Mouse (Mus musculus): ENCODE measurements around the gene Fut4. TPM values are rescaled to one million over a fixed set of nuclear protein-coding genes. Genes with fewer than 3 reads are reported as not detected.
"Not testable (repeated sequence)": the region's sequence is repeated elsewhere in the genome, so short reads cannot be mapped to it uniquely, and the experiment has no call there.

Fut4 gene
- polyA plus RNA-seq, 1 experiment from 2014 or later: 0.62 TPM

GRCm38 (mm10) chr9:14720384-14720783, 31.8 kb downstream of the Fut4 start:
- Histone ChIP-seq H3K36me3 (ENCODE audit: poor library complexity, severe bottlenecking) (no peaks in the 10 kb centered on the region), H3K9me3 (replicated peaks) (no peaks in the 10 kb centered on the region), H3K27ac (no peak overlapping the region), H3K27me3 (no peaks in the 10 kb centered on the region), H3K4me1 (no peaks in the 10 kb centered on the region), H3K4me2 (no peak overlapping the region), H3K4me3 (no peak overlapping the region), H3K9ac (no peak overlapping the region)
- ATAC-seq: no peak
- WGBS: 28% methylated on average over 2 of the region's 2 CpGs

GRCm38 (mm10) chr9:14718332-14718691, 33.9 kb downstream of the Fut4 start:
- Histone ChIP-seq H3K27ac (no peak overlapping the region), H3K9ac (no peak overlapping the region), H3K4me3 (no peak overlapping the region), H3K4me1 (no peaks in the 10 kb centered on the region), H3K36me3 (ENCODE audit: poor library complexity, severe bottlenecking) (no peaks in the 10 kb centered on the region), H3K4me2 (no peak overlapping the region), H3K27me3 (no peaks in the 10 kb centered on the region), H3K9me3 (replicated peaks) (no peaks in the 10 kb centered on the region)
- ATAC-seq: no peak

- Histone ChIP-seq H3K27ac (no peak overlapping the region), H3K27me3 (no peaks in the 10 kb centered on the region), H3K9me3 (replicated peaks) (no peaks in the 10 kb centered on the region), H3K9ac (no peak overlapping the region), H3K4me1 (no peaks in the 10 kb centered on the region), H3K36me3 (ENCODE audit: poor library complexity, severe bottlenecking) (no peaks in the 10 kb centered on the region), H3K4me3 (no peak overlapping the region), H3K4me2 (no peak overlapping the region)
- ATAC-seq: no peak
- 57% methylated on average over 14 of the region's 14 CpGs for WGBS
Observed at GRCm38 (mm10) chr9:14717689-14718331, 34.4 kb downstream of the Fut4 start.

- WGBS: 86% methylated on average over 14 of the region's 15 CpGs
Observed at GRCm38 (mm10) chr9:14715258-14715657, 36.9 kb downstream of the Fut4 start.

GRCm38 (mm10) chr9:14710910-14711309, 41.3 kb downstream of the Fut4 start:
- H3K9me3 ChIP-seq (replicated peaks): no peaks in the 10 kb centered on the region
- 84% methylated on average over 3 of the region's 3 CpGs for WGBS
- no peaks in the 10 kb centered on the region for H3K36me3 ChIP-seq (ENCODE audit: poor library complexity, severe bottlenecking)
- no peak overlapping the region for H3K4me3 ChIP-seq
- ATAC-seq: no peak
- no peak overlapping the region for H3K4me2 ChIP-seq
- H3K27ac ChIP-seq: no peak overlapping the region
- no peaks in the 10 kb centered on the region for H3K4me1 ChIP-seq
- no peak overlapping the region for H3K9ac ChIP-seq
- no peaks in the 10 kb centered on the region for H3K27me3 ChIP-seq

More at GRCm38 (mm10) chr9:14715258-14715657, 36.9 kb downstream of the Fut4 start:
- no peak overlapping the region for H3K9ac ChIP-seq
- H3K4me2 ChIP-seq: no peak overlapping the region
- H3K4me1 ChIP-seq: no peaks in the 10 kb centered on the region
- H3K9me3 ChIP-seq (replicated peaks): no peaks in the 10 kb centered on the region
- no peak overlapping the region for H3K4me3 ChIP-seq
- no peaks in the 10 kb centered on the region for H3K36me3 ChIP-seq (ENCODE audit: poor library complexity, severe bottlenecking)
- no peaks in the 10 kb centered on the region for H3K27me3 ChIP-seq
- H3K27ac ChIP-seq: no peak overlapping the region
- ATAC-seq: no peak

- H3K9me3 ChIP-seq (replicated peaks): no peaks in the 10 kb centered on the region
- H3K27me3 ChIP-seq: no peaks in the 10 kb centered on the region
- no peaks in the 10 kb centered on the region for H3K36me3 ChIP-seq (ENCODE audit: poor library complexity, severe bottlenecking)
- no peak; the same call in 1 of the 2 replicates for ATAC-seq
- H3K4me2 ChIP-seq: no peak overlapping the region
- WGBS: 71% methylated on average over 13 of the region's 13 CpGs
- H3K9ac ChIP-seq: no peak overlapping the region
- H3K4me1 ChIP-seq: no peaks in the 10 kb centered on the region
- H3K27ac ChIP-seq: no peak overlapping the region
- no peak overlapping the region for H3K4me3 ChIP-seq
Observed at GRCm38 (mm10) chr9:14705321-14706162, 46.7 kb downstream of the Fut4 start.

- ATAC-seq; H3K36me3 ChIP-seq (ENCODE audit: poor library complexity, severe bottlenecking); H3K27ac ChIP-seq; H3K27me3 ChIP-seq; H3K4me3 ChIP-seq; H3K4me1 ChIP-seq; H3K9ac ChIP-seq; H3K9me3 ChIP-seq (replicated peaks); H3K4me2 ChIP-seq: not testable (repeated sequence)
- 87% methylated on average over 1 of the region's 1 CpGs for WGBS
Observed at GRCm38 (mm10) chr9:14700795-14701194, 51.4 kb downstream of the Fut4 start.

GRCm38 (mm10) chr9:14699288-14699640, 52.9 kb downstream of the Fut4 start:
- Histone ChIP-seq H3K36me3 (ENCODE audit: poor library complexity, severe bottlenecking) (no peaks in the 10 kb centered on the region), H3K9ac (no peak overlapping the region), H3K27ac (no peak overlapping the region), H3K4me1 (no peaks in the 10 kb centered on the region), H3K9me3 (replicated peaks) (no peaks in the 10 kb centered on the region), H3K4me2 (no peak overlapping the region), H3K27me3 (no peaks in the 10 kb centered on the region), H3K4me3 (no peak overlapping the region)
- ATAC-seq: no peak
- WGBS: 53% methylated on average over 7 of the region's 7 CpGs

- peak; percentile 96 for ATAC-seq
- Histone ChIP-seq H3K27me3 (no peaks in the 10 kb centered on the region), H3K9ac (no peak overlapping the region), H3K9me3 (replicated peaks) (no peaks in the 10 kb centered on the region), H3K27ac (no peak overlapping the region), H3K4me3 (no peak overlapping the region), H3K36me3 (ENCODE audit: poor library complexity, severe bottlenecking) (no peaks in the 10 kb centered on the region), H3K4me2 (no peak overlapping the region), H3K4me1 (no peaks in the 10 kb centered on the region)
- WGBS: 51% methylated on average over 12 of the region's 12 CpGs
Observed at GRCm38 (mm10) chr9:14698582-14699287, 53.5 kb downstream of the Fut4 start.

Other genes starting within 250 kb of the Fut4 start
- 10.6 and 11.9 TPM in 2 replicates for gene Amotl1, start 107.3 kb downstream of the Fut4 start, polyA plus RNA-seq (2015; fragmentation: Nextera tagmentation; extraction: Ambion mirVana)
- gene Piwil4, start 11.7 kb downstream of the Fut4 start, polyA plus RNA-seq (2015; fragmentation: Nextera tagmentation; extraction: Ambion mirVana): not detected in 2 replicates
- gene 1700012B09Rik, start 18.6 kb upstream of the Fut4 start, polyA plus RNA-seq (2015; fragmentation: Nextera tagmentation; extraction: Ambion mirVana): 1.9 and 2.7 TPM in 2 replicates
- 22.4 and 26.0 TPM in 2 replicates for gene Mre11a, start 32.3 kb upstream of the Fut4 start, polyA plus RNA-seq (2015; fragmentation: Nextera tagmentation; extraction: Ambion mirVana)
- gene Ankrd49, start 32.5 kb upstream of the Fut4 start, polyA plus RNA-seq (2015; fragmentation: Nextera tagmentation; extraction: Ambion mirVana): 50.0 and 51.4 TPM in 2 replicates
- 0.45 and 0.49 TPM in 2 replicates for gene Gpr83, start 107.8 kb upstream of the Fut4 start, polyA plus RNA-seq (2015; fragmentation: Nextera tagmentation; extraction: Ambion mirVana)
- gene Izumo1r, start 151.6 kb upstream of the Fut4 start, polyA plus RNA-seq (2015; fragmentation: Nextera tagmentation; extraction: Ambion mirVana): not detected in 2 replicates